Mouse (Mus musculus) hindbrain, embryonic 14.5 days (tissue): Measurements from ENCODE around the gene B9d1. TPM values are rescaled to one million over a fixed set of nuclear protein-coding genes. Genes with fewer than 3 reads are reported as not detected.

Source experiments
- ATAC-seq: fragments of 200-750 bp; cut with Nextera tagmentation; 2 replicates; pipeline ENCODE4 v1.8.0; 2017; ENCODE audit warnings: moderate number of reproducible peaks, mild to moderate bottlenecking, moderate TSS enrichment, moderate library complexity; ENCODE audit not compliant: low FRiP score
- DNase-seq: peaks from one replicate; pipeline ENCODE4 v3.0.0-alpha.2; 2015; ENCODE audit warnings: low spot score
- H3K27ac ChIP-seq: fragments of 300-500 bp; sonication (generic); 2 replicates; pipeline ENCODE4 v1.5.1; 2014; ENCODE audit warnings: mild to moderate bottlenecking, moderate library complexity
- H3K27me3 ChIP-seq: fragments of 300-500 bp; sonication (generic); 2 replicates; pipeline ENCODE4 v1.6.1; 2014; ENCODE audit warnings: mild to moderate bottlenecking, low read length, mixed read lengths; ENCODE audit not compliant: control insufficient read depth, insufficient read depth
- H3K36me3 ChIP-seq: fragments of 300-500 bp; sonication (generic); replicated peaks from 2 replicates; pipeline ENCODE4 v1.6.1; 2014; ENCODE audit not compliant: control insufficient read depth, insufficient read depth
- H3K4me1 ChIP-seq: fragments of 300-500 bp; sonication (generic); replicated peaks from 2 replicates; pipeline ENCODE4 v1.6.1; 2014; ENCODE audit warnings: antibody characterized with exemption, low read length, mixed read lengths; ENCODE audit not compliant: control insufficient read depth, insufficient read depth
- H3K4me2 ChIP-seq: fragments of 300-500 bp; sonication (generic); replicated peaks from 2 replicates; pipeline ENCODE4 v1.6.1; 2014; ENCODE audit warnings: mild to moderate bottlenecking, moderate library complexity
- H3K4me3 ChIP-seq: fragments of 300-500 bp; sonication (generic); replicated peaks from 2 replicates; pipeline ENCODE4 v1.5.1; 2014; ENCODE audit warnings: mild to moderate bottlenecking, low read length
- H3K9ac ChIP-seq: fragments of 300-500 bp; sonication (generic); 2 replicates; pipeline ENCODE4 v1.6.1; 2014
- H3K9me3 ChIP-seq: fragments of 300-500 bp; sonication (generic); 2 replicates; pipeline ENCODE4 v1.6.1; 2016; ENCODE audit warnings: low read length; ENCODE audit not compliant: control insufficient read depth
- WGBS: fragments of 180-500 bp; shearing (Covaris S2); extraction: QIAGEN DNeasy Blood & Tissue Kit; methylation state at CpG from one replicate; pipeline ENCODE4 v1.1.7; 2014; 5-methylcytosine and 5-hydroxymethylcytosine counted together
- polyA plus RNA-seq: library from polyadenylated mRNA; unstranded; fragments of >200 nt; fragmentation: Nextera tagmentation; extraction: Ambion mirVana; gene quantifications from 2 replicates; pipeline ENCODE4 v1.2.1, GENCODE M21; 2014

B9d1 gene
- polyA plus RNA-seq, 1 experiment from 2014 or later, result 37.4 TPM

GRCm38 (mm10) chr11:61478788-61479187 lies 26.2 kb upstream of the B9d1 start:
- ATAC-seq (no peak), DNase-seq (no peak)
- Histone ChIP-seq H3K36me3 (no peaks in the 10 kb centered on the region), H3K9me3 (no peaks in the 10 kb centered on the region), H3K4me2 (no peak overlapping the region), H3K9ac (no peak overlapping the region), H3K4me3 (no peak overlapping the region), H3K4me1 (peaks cover 15% of the 10 kb centered on the region), H3K27me3 (no peaks in the 10 kb centered on the region), H3K27ac (no peak overlapping the region)
- 92% methylated on average over 4 of the region's 4 CpGs for WGBS

- H3K36me3 ChIP-seq, result no peaks in the 10 kb centered on the region
- 80% methylated on average over 9 of the region's 9 CpGs for WGBS
- H3K9me3 ChIP-seq, result no peaks in the 10 kb centered on the region
- no peak overlapping the region for H3K27ac ChIP-seq
- DNase-seq (no peak), ATAC-seq (no peak)
- peaks cover 31% of the 10 kb centered on the region for H3K4me1 ChIP-seq
- H3K4me3 ChIP-seq, result no peak overlapping the region
- no peak overlapping the region for H3K4me2 ChIP-seq
- H3K27me3 ChIP-seq, result no peaks in the 10 kb centered on the region
- H3K9ac ChIP-seq, result no peak overlapping the region
Measured at GRCm38 (mm10) chr11:61481239-61482090, 23.5 kb upstream of the B9d1 start.

GRCm38 (mm10) chr11:61483226-61483845 lies 21.6 kb upstream of the B9d1 start:
- no peak overlapping the region for H3K9ac ChIP-seq
- no peak overlapping the region for H3K4me3 ChIP-seq
- H3K4me2 ChIP-seq, result no peak overlapping the region
- ATAC-seq (no peak), DNase-seq (no peak)
- no peaks in the 10 kb centered on the region for H3K27me3 ChIP-seq
- peaks cover 10% of the 10 kb centered on the region for H3K36me3 ChIP-seq
- H3K9me3 ChIP-seq, result no peaks in the 10 kb centered on the region
- peaks cover 30% of the 10 kb centered on the region for H3K4me1 ChIP-seq
- 0 out of 2 replicates have a peak overlapping the region, but pooled peaks have one; percentile 79 for H3K27ac ChIP-seq
- WGBS, result 70% methylated on average over 13 of the region's 13 CpGs

- H3K4me2 ChIP-seq, result peak overlapping the region; percentile 11; the same call in 1 of the 2 replicates
- peaks cover 19% of the 10 kb centered on the region for H3K36me3 ChIP-seq
- H3K27me3 ChIP-seq, result no peaks in the 10 kb centered on the region
- no peak overlapping the region for H3K9ac ChIP-seq
- no peak for DNase-seq
- H3K4me1 ChIP-seq, result peaks cover 30% of the 10 kb centered on the region
- H3K9me3 ChIP-seq, result no peaks in the 10 kb centered on the region
- WGBS, result 8% methylated on average over 10 of the region's 10 CpGs
- H3K27ac ChIP-seq, result peak overlapping the region; percentile 79
- ATAC-seq, result 0 out of 2 replicates have a peak, but pooled peaks have one; percentile 7
- H3K4me3 ChIP-seq, result no peak overlapping the region
Measured at GRCm38 (mm10) chr11:61484256-61484612, 20.7 kb upstream of the B9d1 start.

GRCm38 (mm10) chr11:61484613-61485540 lies 20.1 kb upstream of the B9d1 start, which contains the start of gene Mfap4:
Gene Mfap4 (plus strand): TSS chr11:61485431.
- Histone ChIP-seq H3K4me2 (peak within 1 kb of the TSS; percentile 33), H3K36me3 (peaks cover 25% of the 10 kb centered on the region), H3K4me1 (peaks cover 30% of the 10 kb centered on the region), H3K9me3 (no peaks in the 10 kb centered on the region), H3K27me3 (no peaks in the 10 kb centered on the region), H3K27ac (peak within 1 kb of the TSS; percentile 79), H3K4me3 (0 out of 2 replicates have a peak within 1 kb of the TSS, but pooled peaks have one; percentile 5), H3K9ac (no peak within 1 kb of the TSS)
- WGBS, result 14% methylated on average over 20 of the region's 20 CpGs
- ATAC-seq, result peak; percentile 76
- peak; percentile 59 for DNase-seq

GRCm38 (mm10) chr11:61485541-61486457 lies 19.1 kb upstream of the B9d1 start:
- peaks cover 35% of the 10 kb centered on the region for H3K36me3 ChIP-seq
- H3K27me3 ChIP-seq, result no peaks in the 10 kb centered on the region
- 0 out of 2 replicates have a peak overlapping the region, but pooled peaks have one; percentile 5 for H3K4me3 ChIP-seq
- no peak for DNase-seq
- no peak for ATAC-seq
- H3K4me2 ChIP-seq, result peak overlapping the region; percentile 33
- peaks cover 30% of the 10 kb centered on the region for H3K4me1 ChIP-seq
- H3K9me3 ChIP-seq, result no peaks in the 10 kb centered on the region
- H3K9ac ChIP-seq, result no peak overlapping the region
- H3K27ac ChIP-seq, result peak overlapping the region; percentile 79
- 39% methylated on average over 22 of the region's 22 CpGs for WGBS

GRCm38 (mm10) chr11:61486458-61487219 lies 18.3 kb upstream of the B9d1 start:
- Histone ChIP-seq H3K27ac (no peak overlapping the region), H3K4me2 (peak overlapping the region; percentile 33), H3K4me1 (peaks cover 30% of the 10 kb centered on the region), H3K4me3 (no peak overlapping the region), H3K9ac (no peak overlapping the region), H3K27me3 (no peaks in the 10 kb centered on the region), H3K9me3 (no peaks in the 10 kb centered on the region), H3K36me3 (peaks cover 43% of the 10 kb centered on the region)
- ATAC-seq (no peak), DNase-seq (no peak)
- 83% methylated on average over 14 of the region's 14 CpGs for WGBS

GRCm38 (mm10) chr11:61487401-61487800 lies 17.5 kb upstream of the B9d1 start:
- Histone ChIP-seq H3K4me2 (no peak overlapping the region), H3K9ac (no peak overlapping the region)
- peak; percentile 52 for DNase-seq

More at GRCm38 (mm10) chr11:61487401-61487800, 17.5 kb upstream of the B9d1 start:
- WGBS, result 13% methylated on average over 2 of the region's 2 CpGs
- Histone ChIP-seq H3K9me3 (no peaks in the 10 kb centered on the region), H3K4me1 (peaks cover 32% of the 10 kb centered on the region), H3K36me3 (peaks cover 50% of the 10 kb centered on the region), H3K4me3 (no peak overlapping the region), H3K27ac (no peak overlapping the region), H3K27me3 (no peaks in the 10 kb centered on the region)
- 0 out of 2 replicates have a peak, but pooled peaks have one; percentile 4 for ATAC-seq
